Mouse (Mus musculus) lung, adult 2 months (tissue): ENCODE measurements around the gene Atp11a.

Source experiments
- CTCF ChIP-seq: fragments of 200-500 bp; IDR thresholded peaks from 2 replicates; pipeline ENCODE4 v1.5.1; 2011; ENCODE audit warnings: mild to moderate bottlenecking, low read length, control low read depth; ENCODE audit not compliant: insufficient read depth
- POLR2A ChIP-seq: fragments of 200-500 bp; IDR thresholded peaks from 2 replicates; pipeline ENCODE4 v1.6.1; 2011; ENCODE audit warnings: low read depth, mild to moderate bottlenecking, control low read depth, low read length, borderline replicate concordance; ENCODE audit errors: extremely low read depth

- TF ChIP-seq CTCF (no peak), POLR2A (no peak)
Measured at GRCm38 (mm10) chr8:12824562-12824961, 67.7 kb downstream of the Atp11a start.
